Comparison of ENCODE assay signal across 8 mouse cellular contexts in genomic region chr1:132067261-132068255, GRCm38 (mm10). TPM values are rescaled to one million over a fixed set of nuclear protein-coding genes. Genes with fewer than 3 reads are reported as not detected.
DNase-seq lines count a peak whose midpoint lies in the region; ATAC-seq and TF ChIP-seq lines count a peak whose summit lies in the region.

TSS of gene Mfsd4a (minus strand) at chr1:132068062.

- intact Hi-C loops in left cerebral cortex, adult 2 months (cut with DNase I), result loop anchor here (1.0 to 5.0 kb wide), 2 partner anchors 21 to 40 kb away; no protein-coding TSS in a partner anchor

- DNase-seq in R1 (ENCODE audit: low read depth, low spot score), result peak; percentile 21
- peak; percentile 72 for DNase-seq in cerebellum, adult 9-10 months
- peak; percentile 27 to 34 for DNase-seq in frontal cortex, postnatal 25 days (ENCODE audit: low spot score in 2 of 2)
- peak; percentile 26 for DNase-seq in hindbrain, embryonic 14.5 days (ENCODE audit: low spot score)
- peak; percentile 48 to 71 for DNase-seq in left cerebral cortex, adult 2 months (ENCODE audit: extremely low spot score in 1 of 2, low spot score in 2 of 2)
- DNase-seq in lung, postnatal 36 days, result peak; percentile 45
- DNase-seq in right cerebral cortex, postnatal 10 days (ENCODE audit: low spot score in 2 of 2), result peak; percentile 45 to 54
- DNase-seq in yolk sac, embryonic 10.5 days (ENCODE audit: low spot score), result peak; percentile 15

- H3K4me2 ChIP-seq in hindbrain, embryonic 14.5 days (replicated peaks), result peak within 1 kb of the TSS; percentile 96

- H3K36me3 ChIP-seq in hindbrain, embryonic 14.5 days (replicated peaks; ENCODE audit: control insufficient read depth, insufficient read depth), result no peaks in the 10 kb centered on the region

- peaks cover 39% of the 10 kb centered on the region for H3K27me3 ChIP-seq in hindbrain, embryonic 14.5 days (ENCODE audit: control insufficient read depth, insufficient read depth, low read length)

- 5% methylated on average over 50 of the region's 80 CpGs for WGBS in hindbrain, embryonic 14.5 days

- peak; percentile 69; the same call in 1 of the 2 replicates for ATAC-seq in hindbrain, embryonic 14.5 days (ENCODE audit: low FRiP score)

- TF ChIP-seq CTCF in left cerebral cortex, adult 2 months (IDR thresholded peaks at IDR 0.05), result no peak; the same call in 1 of the 2 replicates

- no peaks in the 10 kb centered on the region for H3K9me3 ChIP-seq in hindbrain, embryonic 14.5 days (ENCODE audit: control insufficient read depth, low read length)

- H3K4me3 ChIP-seq in hindbrain, embryonic 14.5 days (replicated peaks; ENCODE audit: low read length), result peak within 1 kb of the TSS; percentile 50
- peak within 1 kb of the TSS; percentile 67 for H3K4me3 ChIP-seq in left cerebral cortex, adult 2 months

- peak within 1 kb of the TSS; percentile 60 for H3K9ac ChIP-seq in hindbrain, embryonic 14.5 days

- H3K4me1 ChIP-seq in hindbrain, embryonic 14.5 days (replicated peaks; ENCODE audit: control insufficient read depth, insufficient read depth, low read length), result peaks cover 10% of the 10 kb centered on the region; the same call in 1 of the 2 replicates

- no peak within 1 kb of the TSS for H3K27ac ChIP-seq in hindbrain, embryonic 14.5 days
- H3K27ac ChIP-seq in left cerebral cortex, adult 2 months, result peak within 1 kb of the TSS; percentile 94

RNA-seq across cellular contexts. Expression of gene Mfsd4a, which starts in this region (rescaled TPM):
- 9.7 and 10.4 TPM in 2 replicates for polyA plus RNA-seq in hindbrain, embryonic 14.5 days (2014; fragmentation: Nextera tagmentation; extraction: Ambion mirVana)
- total RNA-seq in left cerebral cortex, adult 2 months (2021), result 10 to 100 TPM; 80.0 to 85.2 TPM

Comparison
In these comparisons a context has a peak if more than half of its experiments do, and no peak if none do; other contexts are left out.
1. DNase-seq: peak in every context shown above with its lines; median percentile 72 in cerebellum, adult 9-10 months; 60 in left cerebral cortex, adult 2 months; 50 in right cerebral cortex, postnatal 10 days; 45 in lung, postnatal 36 days; 30 in frontal cortex, postnatal 25 days; 26 in hindbrain, embryonic 14.5 days; 21 in R1; 15 in yolk sac, embryonic 10.5 days.